Mouse (Mus musculus) bone marrow, adult 2 months (tissue): ENCODE results near the gene Entpd6. TPM values are rescaled to one million over a fixed set of nuclear protein-coding genes. Genes with fewer than 3 reads are reported as not detected.

Experiments used
- H3K27ac ChIP-seq: fragments of 200-500 bp; 2 replicates; pipeline ENCODE4 v1.5.1; 2012; ENCODE audit warnings: low read depth, mild to moderate bottlenecking, control low read depth, inconsistent platforms, low read length; ENCODE audit not compliant: control insufficient read depth, poor library complexity, insufficient read depth
- H3K4me1 ChIP-seq: fragments of 200-500 bp; 2 replicates; pipeline ENCODE4 v1.6.1; 2011; ENCODE audit warnings: low read length; ENCODE audit not compliant: control insufficient read depth, insufficient read depth
- H3K4me3 ChIP-seq: fragments of 200-500 bp; replicated peaks from 2 replicates; pipeline ENCODE3; 2011; ENCODE audit warnings: mild to moderate bottlenecking, low read depth, low read length, control low read depth; ENCODE audit not compliant: control insufficient read depth
- CTCF ChIP-seq: fragments of 200-500 bp; IDR thresholded peaks from 2 replicates; pipeline ENCODE4 v1.5.1; 2011; ENCODE audit warnings: low read length, control low read depth; ENCODE audit not compliant: control insufficient read depth, insufficient read depth
- POLR2A ChIP-seq: fragments of 200-500 bp; IDR thresholded peaks from 2 replicates; pipeline ENCODE4 v1.6.1; 2011; ENCODE audit warnings: low read depth, mild to moderate bottlenecking, control low read depth, low read length, borderline replicate concordance; ENCODE audit not compliant: control insufficient read depth
- WGBS: fragments of 180-500 bp; shearing (Covaris S2); methylation state at CpG from one replicate; pipeline ENCODE4 v1.1.7; 2018; 5-methylcytosine and 5-hydroxymethylcytosine counted together
- polyA plus RNA-seq: library from polyadenylated mRNA; stranded (reverse); fragments of >200 nt; gene quantifications from 2 replicates; pipeline ENCODE4 v1.2.4, GENCODE M21; 2011; ENCODE audit warnings: low replicate concordance; ENCODE audit not compliant: missing spikeins, insufficient read depth, insufficient read length

Gene Entpd6
- polyA plus RNA-seq, 1 experiment, result 5.6 TPM

DNA sequence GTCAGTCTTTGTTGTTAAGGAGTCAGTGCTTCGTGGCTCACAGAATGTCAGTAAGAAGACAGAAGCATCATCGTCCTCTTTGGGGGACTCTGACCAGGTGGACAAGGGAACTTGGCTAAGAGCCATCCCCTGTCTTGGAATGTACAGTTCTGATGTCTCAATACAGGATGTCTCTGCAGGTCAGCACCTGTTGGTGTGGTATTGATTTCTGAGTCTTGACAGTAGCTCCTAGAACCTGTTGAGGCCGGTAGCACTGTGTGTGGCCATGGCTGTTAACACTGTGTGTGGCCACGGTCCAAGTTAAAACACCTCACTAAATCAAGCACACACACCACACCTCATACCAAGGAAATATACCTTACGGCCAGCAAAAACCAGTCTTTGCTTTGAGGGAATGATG, 51.8 kb downstream of the Entpd6 start:
- H3K4me3 ChIP-seq, result no peak overlapping the region
- no peaks in the 10 kb centered on the region for H3K4me1 ChIP-seq
- WGBS, result 85% methylated on average over 5 of the region's 5 CpGs
- TF ChIP-seq POLR2A, result no peak
- no peak overlapping the region for H3K27ac ChIP-seq

DNA sequence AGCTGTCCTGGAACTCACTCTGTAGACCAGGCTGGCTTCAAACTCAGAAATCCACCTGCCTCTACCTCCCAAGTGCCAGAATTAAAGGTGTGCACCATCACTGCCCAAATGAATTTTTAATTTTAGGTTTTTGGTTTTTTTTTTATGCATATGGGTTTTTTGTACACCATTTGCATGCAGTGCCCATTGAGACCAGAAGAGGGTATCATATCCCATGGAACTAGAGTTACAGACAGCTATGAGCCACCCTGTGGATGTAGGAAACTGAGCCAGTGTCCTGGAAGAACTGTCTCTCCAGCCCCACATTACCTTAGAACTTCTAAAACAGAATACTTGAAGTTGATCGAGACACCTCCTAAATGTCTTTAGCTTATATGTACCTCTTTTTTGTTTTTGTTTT, 54.2 kb downstream of the Entpd6 start:
- no peak overlapping the region for H3K27ac ChIP-seq
- H3K4me1 ChIP-seq, result no peaks in the 10 kb centered on the region
- TF ChIP-seq POLR2A (no peak), CTCF (no peak)
- WGBS, result 89% methylated on average over 1 of the region's 1 CpGs
- no peak overlapping the region for H3K4me3 ChIP-seq

GRCm38 (mm10) chr2:150808381-150808780, 59.5 kb downstream of the Entpd6 start:
- no peaks in the 10 kb centered on the region for H3K4me1 ChIP-seq
- 81% methylated on average over 6 of the region's 6 CpGs for WGBS
- no peak for TF ChIP-seq CTCF
- no peak for TF ChIP-seq POLR2A

DNA sequence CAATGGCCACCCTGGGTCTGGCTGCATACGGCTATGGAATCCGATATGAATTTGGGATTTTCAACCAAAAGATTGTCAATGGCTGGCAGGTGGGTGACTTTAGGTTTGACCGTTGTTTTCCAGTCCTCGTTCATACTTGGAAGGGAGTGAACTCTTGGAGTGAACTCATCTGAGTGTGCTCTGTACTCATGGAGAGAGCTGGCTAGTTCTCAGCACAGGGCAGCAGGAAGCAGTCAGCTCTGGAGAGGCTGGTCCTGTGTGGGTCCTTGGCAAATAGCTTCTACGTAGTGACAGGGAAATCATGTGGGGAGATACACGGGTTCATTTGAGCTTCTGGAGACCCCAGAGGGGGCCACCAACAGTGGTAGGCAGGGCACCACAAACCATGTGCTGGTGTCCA, 60.0 kb downstream of the Entpd6 start:
- Histone ChIP-seq H3K27ac (no peak overlapping the region), H3K4me3 (no peak overlapping the region), H3K4me1 (no peaks in the 10 kb centered on the region)
- TF ChIP-seq POLR2A (no peak), CTCF (no peak)
- WGBS, result 89% methylated on average over 6 of the region's 6 CpGs

More at GRCm38 (mm10) chr2:150808381-150808780, 59.5 kb downstream of the Entpd6 start:
- Histone ChIP-seq H3K4me3 (no peak overlapping the region), H3K27ac (no peak overlapping the region)

- no peak overlapping the region for H3K27ac ChIP-seq
- WGBS, result 40% methylated on average over 5 of the region's 5 CpGs
- no peak overlapping the region for H3K4me3 ChIP-seq
- no peaks in the 10 kb centered on the region for H3K4me1 ChIP-seq
- TF ChIP-seq CTCF, result no peak
- no peak for TF ChIP-seq POLR2A
Measured at GRCm38 (mm10) chr2:150810603-150811002, 61.8 kb downstream of the Entpd6 start.

DNA sequence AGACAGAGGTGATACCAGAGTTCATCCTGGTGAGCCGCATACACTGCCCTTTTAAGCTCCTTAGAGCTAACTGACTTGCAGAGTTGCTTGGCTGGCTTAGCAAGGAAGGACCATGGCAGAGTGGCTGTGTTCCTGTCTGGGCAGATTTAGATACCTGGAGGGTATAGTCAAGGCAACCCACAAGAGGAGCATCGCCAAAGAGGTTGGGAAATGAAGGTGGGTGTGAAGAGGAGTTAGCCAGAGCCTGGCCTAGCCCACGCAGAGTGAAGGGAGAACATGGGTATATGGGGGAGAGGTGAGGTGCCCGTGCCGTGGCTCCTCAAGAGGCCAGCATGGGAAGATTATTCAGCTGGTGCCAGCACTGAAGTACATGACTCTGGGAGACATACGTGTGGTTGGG, 64.0 kb downstream of the Entpd6 start:
- Histone ChIP-seq H3K4me1 (no peaks in the 10 kb centered on the region), H3K27ac (no peak overlapping the region), H3K4me3 (no peak overlapping the region)
- WGBS, result 93% methylated on average over 6 of the region's 6 CpGs
- TF ChIP-seq CTCF (no peak), POLR2A (no peak)

GRCm38 (mm10) chr2:150816676-150817402, 68.0 kb downstream of the Entpd6 start:
- Histone ChIP-seq H3K4me1 (no peaks in the 10 kb centered on the region), H3K4me3 (no peak overlapping the region), H3K27ac (no peak overlapping the region)
- no peak for TF ChIP-seq POLR2A
- TF ChIP-seq CTCF, result no peak
- WGBS, result 90% methylated on average over 18 of the region's 18 CpGs

GRCm38 (mm10) chr2:150818742-150819141, 69.9 kb downstream of the Entpd6 start:
- WGBS, result 86% methylated on average over 8 of the region's 8 CpGs
- no peak overlapping the region for H3K27ac ChIP-seq
- TF ChIP-seq CTCF (no peak), POLR2A (no peak)

GRCm38 (mm10) chr2:150820720-150821119, 71.9 kb downstream of the Entpd6 start:
- Histone ChIP-seq H3K4me1 (no peaks in the 10 kb centered on the region), H3K27ac (no peak overlapping the region), H3K4me3 (no peak overlapping the region)
- 61% methylated on average over 8 of the region's 8 CpGs for WGBS
- TF ChIP-seq POLR2A (no peak), CTCF (no peak)

More at GRCm38 (mm10) chr2:150818742-150819141, 69.9 kb downstream of the Entpd6 start:
- no peaks in the 10 kb centered on the region for H3K4me1 ChIP-seq
- no peak overlapping the region for H3K4me3 ChIP-seq

Other genes with a start within 250 kb of the Entpd6 start
- gene Cst7, start 178.6 kb upstream of the Entpd6 start, polyA plus RNA-seq, result 5.2 and 5.3 TPM in 2 replicates
- gene Apmap, start 140.5 kb upstream of the Entpd6 start, polyA plus RNA-seq, result 10.7 and 18.0 TPM in 2 replicates
- 31.2 and 32.1 TPM in 2 replicates for gene Acss1, start 80.5 kb upstream of the Entpd6 start, polyA plus RNA-seq
- gene Vsx1, start 59.7 kb upstream of the Entpd6 start, polyA plus RNA-seq, result 0.80 and 1.2 TPM in 2 replicates
- 7.9 and 10.3 TPM in 2 replicates for gene Pygb, start 37.7 kb downstream of the Entpd6 start, polyA plus RNA-seq
- 18.5 and 31.7 TPM in 2 replicates for gene Abhd12, start 155.7 kb downstream of the Entpd6 start, polyA plus RNA-seq
- 29.1 and 37.4 TPM in 2 replicates for gene Gins1, start 156.4 kb downstream of the Entpd6 start, polyA plus RNA-seq